Mouse (Mus musculus) embryonic facial prominence, embryonic 12.5 days (tissue): ENCODE measurements around the gene Vmn1r168. TPM values are rescaled to one million over a fixed set of nuclear protein-coding genes. Genes with fewer than 3 reads are reported as not detected.
"Not testable (repeated sequence)": the region's sequence is repeated elsewhere in the genome, so short reads cannot be mapped to it uniquely, and the experiment has no call there.

Experiments
- ATAC-seq: fragments of 200-750 bp; cut with Nextera tagmentation; 2 replicates; pipeline ENCODE4 v1.8.0; 2017; ENCODE audit not compliant: insufficient number of reproducible peaks, insufficient read depth, low FRiP score, low TSS enrichment
- H3K27ac ChIP-seq: fragments of 300-500 bp; sonication (generic); 2 replicates; pipeline ENCODE4 v1.5.1; 2016; ENCODE audit warnings: mild to moderate bottlenecking
- H3K27me3 ChIP-seq: fragments of 300-500 bp; sonication (generic); 2 replicates; pipeline ENCODE4 v1.6.1; 2016; ENCODE audit warnings: mild to moderate bottlenecking, moderate library complexity
- H3K36me3 ChIP-seq: fragments of 300-500 bp; sonication (generic); 2 replicates; pipeline ENCODE4 v1.6.1; 2016; ENCODE audit warnings: mild to moderate bottlenecking
- H3K4me1 ChIP-seq: fragments of 300-500 bp; sonication (generic); 2 replicates; pipeline ENCODE4 v1.6.1; 2016
- H3K4me2 ChIP-seq: fragments of 300-500 bp; sonication (generic); replicated peaks from 2 replicates; pipeline ENCODE4 v1.6.1; 2016; ENCODE audit warnings: mild to moderate bottlenecking, moderate library complexity
- H3K4me3 ChIP-seq: fragments of 300-500 bp; sonication (generic); 2 replicates; pipeline ENCODE4 v1.5.1; 2016; ENCODE audit warnings: mild to moderate bottlenecking
- H3K9ac ChIP-seq: fragments of 300-500 bp; sonication (generic); 2 replicates; pipeline ENCODE4 v1.6.1; 2016; ENCODE audit warnings: mild to moderate bottlenecking, moderate library complexity
- H3K9me3 ChIP-seq: fragments of 300-500 bp; sonication (generic); 2 replicates; pipeline ENCODE4 v1.6.1; 2016; ENCODE audit warnings: mild to moderate bottlenecking, moderate library complexity
- WGBS: fragments of 180-500 bp; shearing (Covaris S2); methylation state at CpG from one replicate; pipeline ENCODE4 v1.1.7; 2016; 5-methylcytosine and 5-hydroxymethylcytosine counted together
- polyA plus RNA-seq: library from polyadenylated mRNA; unstranded; fragments of >200 nt; fragmentation: Nextera tagmentation; extraction: Ambion mirVana; gene quantifications from 2 replicates; pipeline ENCODE4 v1.2.1, GENCODE M21; 2016

Vmn1r168 gene
- not detected in 2 replicates for polyA plus RNA-seq

- H3K4me3 ChIP-seq, H3K36me3 ChIP-seq, H3K9me3 ChIP-seq, H3K4me2 ChIP-seq, H3K27me3 ChIP-seq, H3K9ac ChIP-seq, H3K27ac ChIP-seq, ATAC-seq, H3K4me1 ChIP-seq: not testable (repeated sequence)
- WGBS, result no CpG with 5 or more reads among the region's 1 CpGs
Observed at GRCm38 (mm10) chr7:23539432-23539831, at the start of gene Vmn1r168. Gene Vmn1r168, plus strand, starts transcription at chr7:23539732.

DNA sequence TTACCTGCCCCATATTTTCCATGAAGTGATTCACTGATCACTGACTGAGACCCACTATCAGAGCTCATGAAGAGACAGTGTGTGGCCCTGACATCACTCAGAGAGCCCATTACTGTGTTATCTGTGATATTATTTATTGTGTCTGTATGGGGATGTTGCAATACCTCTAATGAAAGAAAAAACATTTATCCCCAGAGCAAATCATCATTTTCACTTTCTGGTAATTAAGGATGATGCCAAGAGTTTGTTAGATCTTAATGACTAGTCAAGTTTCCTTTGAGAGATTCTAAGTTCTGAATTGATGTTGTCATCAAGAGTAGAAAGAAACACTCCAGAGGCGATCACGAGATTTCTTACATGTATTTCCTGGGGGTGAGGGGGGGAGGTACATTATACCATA, 32.4 kb upstream of the Vmn1r168 start, which contains the start of gene Vmn1r167:
Gene Vmn1r167 (minus strand): TSS at position 101 of the 400 bp plus-strand sequence.
- not testable (repeated sequence) for H3K4me2 ChIP-seq, H3K27ac ChIP-seq, ATAC-seq, H3K4me3 ChIP-seq, H3K27me3 ChIP-seq, H3K36me3 ChIP-seq, H3K4me1 ChIP-seq, H3K9ac ChIP-seq
- peaks cover 12% of the 10 kb centered on the region for H3K9me3 ChIP-seq
- 86% methylated on average over 2 of the region's 2 CpGs for WGBS

GRCm38 (mm10) chr7:23575226-23575625, 35.7 kb downstream of the Vmn1r168 start, which contains the start of gene Vmn1r169:
Gene Vmn1r169, plus strand, starts transcription at chr7:23575526.
- not testable (repeated sequence) for H3K9me3 ChIP-seq, H3K4me3 ChIP-seq, H3K36me3 ChIP-seq, H3K4me1 ChIP-seq, ATAC-seq, H3K27ac ChIP-seq, H3K27me3 ChIP-seq, H3K9ac ChIP-seq, H3K4me2 ChIP-seq
- 59% methylated on average over 1 of the region's 2 CpGs for WGBS

Other genes starting within 250 kb of the Vmn1r168 start
- gene Nlrp4e, start 238.5 kb upstream of the Vmn1r168 start, polyA plus RNA-seq, result not detected in 2 replicates
- gene Nlrp5, start 153.8 kb upstream of the Vmn1r168 start, polyA plus RNA-seq, result not detected in 2 replicates
- gene Vmn1r167, start 32.5 kb upstream of the Vmn1r168 start, polyA plus RNA-seq, result not detected in 2 replicates
- not detected in 2 replicates for gene Vmn1r169, start 35.8 kb downstream of the Vmn1r168 start, polyA plus RNA-seq
- gene Vmn1r170, start 66.4 kb downstream of the Vmn1r168 start, polyA plus RNA-seq, result not detected in 2 replicates
- not detected in 2 replicates for gene Vmn1r171, start 91.0 kb downstream of the Vmn1r168 start, polyA plus RNA-seq
- gene Vmn1r172, start 118.6 kb downstream of the Vmn1r168 start, polyA plus RNA-seq, result not detected in 2 replicates
- gene Vmn1r173, start 161.0 kb downstream of the Vmn1r168 start, polyA plus RNA-seq, result not detected in 2 replicates
- not detected in 2 replicates for gene Vmn1r174, start 212.5 kb downstream of the Vmn1r168 start, polyA plus RNA-seq